Mouse (Mus musculus) CH12.LX (cell line): ENCODE data around the gene Kat8.

Experiments used
- CTCF ChIP-seq, 2 experiments: IDR thresholded peaks in 1 of 2; conservative IDR thresholded peaks in 1 of 2; 2 replicates each; pipeline ENCODE4 v1.5.1; 2011 to 2012; ENCODE audit warnings: low read depth in 2 of 2, low read length in 2 of 2, improper control_type of control experiment in 1 of 2, inconsistent platforms in 1 of 2, mild to moderate bottlenecking in 1 of 2, moderate library complexity in 1 of 2
- EP300 ChIP-seq: IDR thresholded peaks from 2 replicates; pipeline ENCODE4 v1.6.1; 2011; ENCODE audit warnings: low read length, improper control_type of control experiment
- MAX ChIP-seq: IDR thresholded peaks from 2 replicates; pipeline ENCODE4 v1.6.1; 2011; ENCODE audit warnings: low read length, improper control_type of control experiment
- NELFE ChIP-seq: IDR thresholded peaks from 2 replicates; pipeline ENCODE4 v1.6.1; 2011; ENCODE audit warnings: low read depth, low read length, improper control_type of control experiment
- PAX5 ChIP-seq: IDR thresholded peaks from 2 replicates; pipeline ENCODE4 v1.6.1; 2012; ENCODE audit warnings: low read length, inconsistent platforms, mixed read lengths
- POLR2A ChIP-seq: IDR thresholded peaks from 2 replicates; pipeline ENCODE4 v1.6.1; 2011; ENCODE audit warnings: low read depth, mild to moderate bottlenecking, improper control_type of control experiment, low read length
- RCOR1 ChIP-seq: conservative IDR thresholded peaks from 2 replicates; pipeline ENCODE4 v1.6.1; 2012; ENCODE audit warnings: low read depth, mild to moderate bottlenecking, inconsistent platforms, low read length, improper control_type of control experiment

DNA sequence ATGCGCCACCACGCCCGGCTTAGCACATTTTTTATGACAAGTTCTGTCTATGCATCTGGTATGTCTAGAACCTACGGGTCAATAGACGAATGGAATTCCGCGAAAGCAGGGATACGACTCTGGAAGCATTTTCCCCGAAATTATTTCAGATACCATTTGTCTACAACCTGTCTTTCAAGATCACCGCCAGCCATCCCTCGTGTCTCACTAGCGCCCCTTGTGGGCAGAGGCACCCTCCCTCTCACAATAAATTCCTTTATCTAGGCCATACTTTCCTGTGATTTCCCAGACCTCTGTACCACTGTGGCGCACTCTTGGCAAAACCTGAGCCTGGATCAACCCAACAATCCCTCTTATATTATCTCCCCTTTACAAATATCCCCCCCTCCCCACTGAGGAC lies 15.9 kb upstream of the Kat8 start:
- TF ChIP-seq POLR2A, result no peak
- TF ChIP-seq RCOR1, result no peak
- peak; percentile 72 to 75 for TF ChIP-seq CTCF (conservative IDR thresholded peaks at IDR 0.05 in 1 of 2, IDR thresholded peaks at IDR 0.05 in 1 of 2; ENCODE audit: low read depth in 2 of 2, low read length in 2 of 2)
- no peak for TF ChIP-seq NELFE
- no peak for TF ChIP-seq PAX5
- no peak for TF ChIP-seq EP300
- no peak for TF ChIP-seq MAX
